Mouse (Mus musculus) activated CD4-positive, CD25-positive, alpha-beta regulatory T cell, adult 4 months (primary cell): ENCODE measurements around the gene Dpp6. TPM values are rescaled to one million over a fixed set of nuclear protein-coding genes. Genes with fewer than 3 reads are reported as not detected.

Experiments used
- ATAC-seq: one replicate; pipeline ENCODE4 v1.8.0; 2017
- polyA plus RNA-seq, 2 experiments: library from polyadenylated mRNA; unstranded; fragments of 100-300 nt; shearing (Covaris generic); gene quantifications; one replicate each; pipeline ENCODE4 v1.2.1; 2017

Gene Dpp6
- polyA plus RNA-seq: under 1 TPM in 1 of 2 experiments, not detected in 1; 0.63 TPM

DNA sequence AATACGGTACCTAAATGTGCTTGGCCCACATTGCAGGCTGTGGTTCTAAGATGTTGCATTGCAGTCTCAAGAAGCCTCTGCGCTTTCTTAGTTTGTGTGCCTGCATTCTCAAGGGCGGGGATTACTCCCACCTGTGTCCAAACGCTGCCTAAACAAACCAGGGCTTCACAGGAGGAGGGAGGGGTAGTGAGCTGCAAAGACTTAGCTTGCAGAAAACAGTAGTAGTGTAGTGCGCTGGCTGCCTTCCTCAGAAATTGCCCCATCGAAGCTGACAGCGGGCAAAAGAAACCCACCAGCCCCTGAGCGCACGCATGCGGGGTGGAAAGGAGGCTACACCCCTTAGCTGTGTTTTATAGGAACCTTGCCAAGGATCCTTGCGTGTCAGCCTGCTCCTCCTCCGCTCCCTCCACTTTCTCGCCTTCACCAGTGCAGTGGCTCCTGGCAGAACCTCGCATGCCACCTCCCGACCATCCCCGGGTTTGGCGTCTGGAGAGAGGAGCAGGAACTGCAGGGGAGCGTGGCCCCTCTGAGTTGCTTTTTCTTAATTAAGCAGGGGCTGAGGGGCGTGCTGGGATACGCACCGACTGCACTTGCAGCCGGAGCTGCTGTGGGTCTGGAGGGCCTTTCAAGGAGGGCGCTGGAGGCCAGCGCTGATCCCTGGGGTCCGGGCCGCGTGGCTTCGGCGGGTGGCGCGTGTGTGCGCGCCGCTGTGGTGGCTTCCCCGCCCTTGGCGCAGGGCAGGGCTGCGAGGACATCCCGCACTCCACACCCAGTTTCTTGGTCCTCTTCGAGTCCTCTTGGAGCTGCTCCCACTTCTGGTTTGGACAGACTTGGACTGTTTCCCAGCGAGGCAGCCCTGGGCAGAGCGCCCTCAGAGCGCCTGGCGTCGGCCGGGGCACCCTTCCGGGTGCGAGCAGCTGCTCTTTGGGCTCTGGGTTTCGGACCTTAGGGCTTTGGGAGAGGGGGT is at the start of gene Dpp6:
TSS of gene Dpp6 (plus strand) at position 229 of the 967 bp plus-strand sequence.
- ATAC-seq: no peak

DNA sequence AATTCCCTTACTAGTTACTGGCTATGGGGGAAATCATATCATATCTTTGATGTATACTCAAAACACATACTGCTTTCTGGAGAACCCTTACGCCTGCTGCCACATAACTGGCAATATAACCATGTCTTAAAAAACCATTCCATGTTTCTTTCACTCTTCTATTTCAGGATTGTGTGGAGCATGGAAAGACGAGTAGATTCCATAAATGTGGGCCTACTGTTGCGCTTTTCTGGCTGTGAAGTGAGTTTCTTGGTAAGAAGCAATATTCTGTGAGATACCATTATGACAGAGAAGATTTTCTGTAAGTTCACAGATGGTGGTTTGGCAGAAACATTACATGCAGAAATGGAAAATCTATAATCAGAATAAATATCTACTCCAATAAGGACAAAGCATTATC is 33.0 kb upstream of the Dpp6 start:
- no peak for ATAC-seq

DNA sequence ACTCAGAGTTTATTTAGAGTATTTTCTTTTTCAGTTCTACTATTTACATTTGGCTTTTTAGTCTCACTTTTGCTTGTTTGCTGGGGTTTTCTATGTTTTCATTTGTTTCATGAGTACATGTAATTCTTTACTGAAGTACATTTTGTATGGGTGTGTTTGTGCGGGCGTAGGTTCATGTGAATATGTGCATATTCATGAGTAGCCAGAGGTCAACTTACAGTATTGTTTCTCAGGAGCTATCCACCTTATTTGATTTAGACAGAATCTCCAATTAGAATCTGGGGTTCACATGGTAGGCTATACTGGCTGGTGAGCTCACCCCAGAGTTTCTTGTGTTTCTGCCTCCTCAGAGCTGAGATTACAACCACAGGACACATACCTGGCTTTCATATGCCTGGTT is 21.5 kb upstream of the Dpp6 start:
- no peak for ATAC-seq

DNA sequence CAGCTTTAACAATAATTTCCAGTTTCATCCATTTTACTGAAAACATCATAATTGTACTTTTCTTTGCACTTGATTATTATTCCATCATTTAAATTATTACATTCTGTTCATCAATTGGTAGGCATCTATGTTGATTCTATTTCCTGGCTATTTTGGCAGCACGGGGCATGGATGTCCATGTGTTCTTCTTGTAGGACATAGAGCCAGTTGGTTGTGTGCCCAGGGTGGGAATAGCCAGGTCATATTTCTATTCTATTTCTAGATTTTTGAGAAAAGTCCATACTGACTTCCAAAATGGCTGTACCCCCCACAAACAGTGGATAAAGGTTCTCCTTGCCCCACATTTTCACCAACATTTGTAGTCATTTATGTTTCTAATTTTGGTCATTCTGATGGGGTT is 19.0 kb downstream of the Dpp6 start:
- no peak for ATAC-seq

GRCm38 (mm10) chr5:26841151-26841550 is 24.1 kb downstream of the Dpp6 start:
- no peak for ATAC-seq

- no peak for ATAC-seq
These were observed 37.7 kb downstream of the Dpp6 start for GRCm38 (mm10) chr5:26854746-26855145.

GRCm38 (mm10) chr5:26875449-26875848 is 58.4 kb downstream of the Dpp6 start:
- ATAC-seq: no peak

- no peak for ATAC-seq
These were observed 70.5 kb downstream of the Dpp6 start for GRCm38 (mm10) chr5:26887496-26887895.

DNA sequence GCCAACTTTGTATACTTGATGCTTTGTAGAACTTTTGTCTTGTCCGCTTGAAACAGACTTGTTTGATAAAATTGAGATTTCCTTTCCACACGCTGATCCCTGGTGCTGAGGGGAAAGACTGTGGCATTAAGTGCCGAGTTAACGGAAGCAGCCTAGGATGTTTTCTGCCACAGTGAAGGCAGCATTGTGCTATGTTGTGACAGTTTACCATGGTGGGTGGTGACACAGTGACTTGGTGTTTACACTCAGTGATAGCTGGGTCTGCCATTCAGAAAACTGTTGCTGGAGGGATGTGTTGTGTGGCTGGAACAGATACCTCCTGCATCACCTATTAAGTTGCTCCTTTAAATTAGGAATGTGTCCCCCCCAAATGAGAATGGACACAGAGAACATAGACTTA is 71.1 kb downstream of the Dpp6 start:
- no peak for ATAC-seq

DNA sequence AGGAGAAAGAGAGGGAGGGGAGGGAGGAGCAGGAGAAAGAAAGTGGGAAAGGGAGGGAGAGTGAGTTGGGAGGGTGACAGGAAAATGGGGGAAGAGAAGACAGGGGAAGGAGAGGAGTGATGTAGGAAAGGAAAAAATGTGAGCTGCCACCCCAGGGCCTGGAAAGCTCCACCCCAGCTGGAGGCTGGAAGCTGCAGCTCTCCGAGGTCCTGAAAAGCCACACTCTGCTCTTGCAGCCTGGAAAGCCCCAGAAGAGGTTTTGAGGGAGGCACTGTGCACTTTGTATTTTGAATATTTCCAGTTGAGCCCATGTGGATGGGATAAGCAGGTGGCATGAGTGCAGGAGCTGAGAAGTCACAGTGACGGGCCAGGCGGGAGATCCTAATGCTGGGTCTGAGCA is 77.3 kb downstream of the Dpp6 start:
- no peak for ATAC-seq

DNA sequence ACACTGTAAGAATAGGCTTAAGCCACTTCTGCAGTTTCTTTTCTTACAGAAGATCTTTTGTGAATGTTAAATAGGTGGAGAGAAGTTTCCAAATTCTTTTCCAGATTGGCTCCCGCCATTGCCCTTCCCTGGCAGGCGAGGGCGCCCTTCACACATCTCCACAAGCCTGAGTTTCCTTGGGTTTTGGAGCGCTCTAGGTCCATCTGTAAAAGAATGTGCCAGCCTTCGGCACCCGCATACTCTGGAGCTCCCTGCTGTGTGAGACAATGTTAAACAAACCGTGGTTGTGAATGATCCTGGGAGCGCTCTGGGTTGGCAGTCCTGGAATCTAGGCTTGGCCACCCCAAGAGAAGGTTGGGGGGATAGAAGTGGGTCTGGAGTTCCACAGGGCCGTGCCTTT is 86.8 kb downstream of the Dpp6 start:
- no peak for ATAC-seq

GRCm38 (mm10) chr5:26904324-26905041 is 87.5 kb downstream of the Dpp6 start:
- ATAC-seq: no peak

DNA sequence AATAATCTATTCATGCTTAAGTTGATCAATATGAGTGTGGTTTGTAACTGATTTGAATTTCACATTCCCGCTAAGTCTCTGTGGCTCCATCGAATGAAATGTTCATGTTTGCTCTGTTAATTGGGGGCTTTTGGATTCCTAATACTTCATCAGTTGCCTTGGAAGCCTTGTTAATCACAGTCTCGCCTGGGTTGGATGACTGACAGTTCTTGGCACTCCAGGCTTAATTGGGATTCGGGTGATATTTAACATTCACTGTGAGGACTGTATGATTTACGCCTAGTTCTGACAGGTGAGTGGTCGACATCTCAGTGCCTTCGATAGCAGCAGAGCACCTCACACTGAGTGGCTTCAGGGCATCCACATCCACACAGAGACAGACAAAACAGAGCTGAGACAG is 90.1 kb downstream of the Dpp6 start:
- ATAC-seq: no peak

GRCm38 (mm10) chr5:26908612-26909011 is 91.6 kb downstream of the Dpp6 start:
- ATAC-seq: no peak

- no peak for ATAC-seq
These were observed 93.3 kb downstream of the Dpp6 start for GRCm38 (mm10) chr5:26910353-26910752.

GRCm38 (mm10) chr5:26911965-26912364 is 95.0 kb downstream of the Dpp6 start:
- ATAC-seq: no peak

GRCm38 (mm10) chr5:26918763-26919162 is 101.8 kb downstream of the Dpp6 start:
- ATAC-seq: no peak

- no peak for ATAC-seq
These were observed 107.5 kb downstream of the Dpp6 start for GRCm38 (mm10) chr5:26924552-26924951.

- no peak for ATAC-seq
These were observed 115.6 kb downstream of the Dpp6 start for GRCm38 (mm10) chr5:26932413-26933122.

GRCm38 (mm10) chr5:26934911-26935310 is 117.9 kb downstream of the Dpp6 start:
- ATAC-seq: no peak

- ATAC-seq: no peak
These were observed 124.5 kb downstream of the Dpp6 start for GRCm38 (mm10) chr5:26941471-26941870.

GRCm38 (mm10) chr5:26945169-26945920 is 128.3 kb downstream of the Dpp6 start:
- no peak for ATAC-seq
